Mouse (Mus musculus): ENCODE results near the gene Gopc.
"Not testable (repeated sequence)": the region's sequence is repeated elsewhere in the genome, so short reads cannot be mapped to it uniquely, and the experiment has no call there.

The Gopc gene

GRCm38 (mm10) chr10:52293921-52294577, 87.9 kb downstream of the Gopc start:
- DNase-seq = no peak

- DNase-seq = not testable (repeated sequence)
Measured at GRCm38 (mm10) chr10:52292391-52292790, 89.5 kb downstream of the Gopc start.

DNA sequence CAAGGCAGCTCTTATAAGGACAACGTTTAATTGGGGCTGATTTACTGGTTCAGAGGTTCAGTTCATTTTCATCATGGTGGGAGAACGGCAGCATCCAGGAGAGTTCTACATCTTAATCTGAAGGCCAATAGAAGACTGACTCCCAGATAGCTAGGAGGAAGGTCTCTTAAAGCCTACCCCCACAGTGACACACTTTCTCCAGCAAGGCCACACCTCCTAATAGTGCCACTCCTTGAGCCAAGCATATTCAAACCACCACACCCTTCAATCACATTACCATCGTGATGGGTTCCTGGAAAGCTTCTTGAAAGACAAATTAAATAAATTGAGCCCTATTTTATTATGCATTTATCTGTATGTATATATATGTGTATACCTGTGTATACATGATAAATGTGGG, 92.7 kb downstream of the Gopc start:
- no peak for DNase-seq

DNA sequence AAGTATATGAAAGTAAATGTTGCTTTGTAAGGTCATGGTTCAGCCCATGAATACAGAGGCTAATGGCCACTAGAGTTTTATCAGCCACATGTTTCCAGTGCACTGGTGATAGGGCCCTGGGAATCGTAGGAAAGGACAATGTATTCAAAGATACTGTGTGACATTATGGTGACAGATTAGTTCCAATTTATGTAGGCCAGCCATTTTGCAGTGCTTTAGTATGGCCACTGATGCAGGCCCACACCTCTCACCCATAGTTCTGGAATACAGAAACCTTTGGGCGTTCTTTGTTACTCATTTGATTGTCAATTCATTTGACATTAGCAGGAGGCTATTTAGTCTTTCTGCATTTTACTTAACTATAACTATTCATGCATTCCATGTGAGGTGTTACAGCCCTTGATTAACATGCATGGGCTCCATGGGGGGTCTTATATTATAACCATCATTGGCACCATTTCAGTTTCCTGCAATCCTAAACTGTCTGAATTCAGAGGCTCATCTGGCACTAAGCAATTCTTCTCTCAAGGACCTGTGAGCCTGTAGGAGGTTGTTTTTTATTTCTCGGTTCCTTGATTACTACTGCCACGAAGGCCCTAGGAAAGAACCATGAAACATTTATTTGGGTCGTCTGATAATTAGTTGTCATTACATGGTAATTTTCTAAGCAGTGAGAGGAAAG, 93.9 kb downstream of the Gopc start:
- no peak for DNase-seq

Measured in right cerebral cortex, adult 18-20 months (tissue).